Mouse (Mus musculus) lung, postnatal 4 days (tissue): ENCODE measurements around the gene Orai3.

Experiments
- DNase-seq, 2 experiments: peaks; one replicate each; pipeline ENCODE4 v3.0.0; 2021

Gene Orai3

DNA sequence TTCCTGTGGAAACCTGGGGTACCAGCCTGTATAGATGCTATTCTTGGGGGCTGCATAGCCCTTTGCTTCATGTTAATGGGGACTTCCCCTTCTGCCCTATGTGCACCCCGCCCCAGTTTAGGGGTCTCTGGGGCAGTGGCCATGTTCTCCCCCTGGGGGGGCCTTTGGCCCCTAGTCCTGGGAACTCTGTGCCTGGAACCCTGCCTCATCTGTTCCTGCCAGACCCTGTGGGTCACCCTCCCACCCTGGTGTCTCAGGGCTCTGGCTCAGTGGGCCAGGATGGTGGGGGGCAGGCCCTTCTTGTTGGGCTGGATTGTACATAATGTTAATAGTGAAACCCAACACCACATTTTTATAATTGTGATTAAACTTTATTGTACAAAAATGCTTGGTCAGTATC is 30.1 kb downstream of the Orai3 start:
- DNase-seq = peak in 1 of 2 experiments; percentile 20

- peak; percentile 93 to 96 for DNase-seq
Measured at GRCm38 (mm10) chr7:127800435-127801009, 30.9 kb downstream of the Orai3 start, which contains the start of gene Hsd3b7. Hsd3b7 (plus strand) TSS chr7:127800604.

DNA sequence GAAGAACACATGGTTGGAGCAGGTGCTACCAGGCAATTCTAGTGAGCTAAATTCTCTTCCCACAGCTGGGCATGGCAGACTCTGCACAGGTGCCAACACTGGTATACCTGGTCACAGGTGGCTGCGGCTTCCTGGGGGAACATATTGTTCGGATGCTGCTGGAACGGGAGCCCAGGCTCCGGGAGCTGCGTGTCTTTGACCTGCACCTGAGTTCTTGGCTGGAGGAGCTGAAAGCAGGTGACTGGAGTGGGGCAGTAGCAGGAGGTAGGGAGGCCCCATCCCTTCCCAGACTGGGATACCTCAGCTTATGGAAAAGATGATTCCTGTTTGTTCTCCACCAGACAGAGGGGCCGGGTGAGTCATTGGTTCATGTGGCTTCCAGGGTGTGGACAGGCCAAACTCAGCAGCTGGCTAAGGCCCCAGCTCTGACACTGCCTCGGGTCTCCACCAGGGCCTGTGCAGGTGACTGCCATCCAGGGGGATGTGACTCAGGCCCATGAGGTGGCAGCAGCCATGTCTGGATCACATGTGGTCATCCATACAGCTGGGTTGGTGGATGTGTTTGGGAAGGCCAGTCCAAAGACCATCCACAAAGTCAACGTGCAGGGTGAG is 31.5 kb downstream of the Orai3 start:
- DNase-seq = peak; percentile 17 to 39

DNA sequence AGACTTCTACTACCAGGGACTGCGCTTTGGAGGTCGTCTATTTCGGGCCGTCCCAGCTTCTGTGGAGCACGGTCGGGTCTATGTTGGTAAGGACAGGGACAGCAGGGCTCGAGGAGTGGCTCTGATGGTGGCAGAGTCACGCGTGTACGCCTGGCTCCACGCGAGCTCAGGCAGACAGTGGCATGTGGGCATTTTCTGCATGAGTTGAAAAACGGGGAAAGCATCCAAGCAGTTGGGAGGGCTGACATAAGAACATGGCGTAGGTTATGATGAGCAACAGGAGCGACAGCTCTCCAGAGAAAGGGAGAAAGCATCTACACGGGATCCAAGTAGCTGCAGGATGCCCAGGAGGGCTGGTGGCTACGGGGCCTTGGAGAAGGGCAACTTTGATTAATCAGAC is 32.7 kb downstream of the Orai3 start:
- DNase-seq = no peak

- DNase-seq = no peak
Measured at GRCm38 (mm10) chr7:127808821-127809220, 39.2 kb downstream of the Orai3 start.

DNA sequence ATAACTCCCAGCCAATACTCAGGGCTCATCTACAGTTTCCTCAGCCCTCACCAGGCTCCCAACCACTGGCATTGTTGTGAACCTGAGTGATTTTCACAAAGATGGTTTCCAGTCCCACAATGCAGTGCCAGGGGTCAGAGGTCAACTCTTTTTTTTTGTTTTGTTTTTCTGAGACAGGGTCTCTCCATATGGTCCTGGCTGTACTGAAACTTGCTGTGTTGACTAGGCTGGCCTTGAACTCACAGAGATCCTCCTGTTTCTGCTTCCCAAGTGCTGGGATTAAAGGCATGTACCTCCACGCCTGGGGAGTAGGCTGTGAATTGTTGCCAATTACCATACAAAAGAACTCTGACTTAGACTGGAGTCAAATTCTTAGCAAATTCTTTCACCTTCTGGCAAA is 40.2 kb downstream of the Orai3 start:
- no peak for DNase-seq

GRCm38 (mm10) chr7:127810650-127811049 is 41.0 kb downstream of the Orai3 start:
- no peak for DNase-seq

- DNase-seq = no peak
Measured at GRCm38 (mm10) chr7:127811240-127811639, 41.6 kb downstream of the Orai3 start.

DNA sequence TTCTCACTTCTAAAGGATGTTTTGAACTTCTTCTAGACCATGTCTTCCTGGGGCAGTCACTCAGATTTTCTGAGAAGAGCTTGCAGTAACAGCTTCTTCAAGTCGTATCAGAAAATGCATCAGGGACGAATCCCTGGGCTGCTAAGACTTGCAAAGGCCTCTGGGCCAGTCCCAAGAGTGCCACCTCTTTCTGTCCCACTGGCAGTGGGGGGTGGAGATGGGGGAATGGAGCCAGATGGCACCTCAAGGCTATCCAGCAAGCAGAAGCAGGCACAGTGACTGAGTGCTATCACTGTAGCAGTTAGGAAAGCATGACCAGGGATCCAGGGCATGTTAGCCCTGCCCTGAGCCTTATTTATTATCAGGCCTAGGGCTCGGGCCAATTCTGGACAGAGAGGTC is 42.7 kb downstream of the Orai3 start:
- no peak for DNase-seq

- DNase-seq = no peak
Measured at GRCm38 (mm10) chr7:127813821-127814220, 44.2 kb downstream of the Orai3 start.

DNA sequence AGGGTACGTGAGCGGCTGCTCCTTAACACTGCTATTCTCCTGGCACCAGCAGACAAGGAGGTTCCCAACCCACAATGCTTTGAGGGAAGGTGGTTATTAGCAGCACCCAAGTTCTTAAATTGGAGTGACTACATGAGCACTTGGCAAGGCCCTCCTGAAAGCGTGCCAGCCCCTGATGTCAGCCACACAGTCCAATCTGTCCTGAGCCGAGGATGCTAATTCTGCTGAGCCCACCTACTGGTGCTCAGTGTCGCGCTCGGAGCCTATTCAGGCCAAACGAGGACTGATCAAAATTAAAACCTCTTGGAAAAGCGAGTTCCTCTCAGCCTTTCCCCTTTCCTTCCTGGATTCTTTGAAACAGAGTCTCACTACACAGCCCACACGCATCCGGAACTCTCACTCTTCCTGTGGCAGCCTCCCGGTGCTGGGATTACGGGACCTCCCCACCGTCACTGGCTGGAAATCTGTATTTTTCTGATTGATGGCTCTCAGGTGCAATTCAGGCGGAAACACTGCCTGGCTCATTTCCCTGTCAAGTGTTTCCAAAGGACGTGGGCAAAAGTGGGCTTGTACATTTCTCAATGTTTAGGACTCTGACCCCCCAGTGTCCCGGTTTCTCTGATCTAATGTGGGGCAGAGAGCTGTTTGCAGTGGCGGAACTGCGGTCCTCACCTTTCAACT is 44.8 kb downstream of the Orai3 start:
- peak in 1 of 2 experiments; percentile 61 for DNase-seq

GRCm38 (mm10) chr7:127815116-127815665 is 45.6 kb downstream of the Orai3 start:
- DNase-seq = no peak

- peak; percentile 66 to 76 for DNase-seq
Measured at GRCm38 (mm10) chr7:127815954-127816821, 46.6 kb downstream of the Orai3 start.

- no peak for DNase-seq
Measured at GRCm38 (mm10) chr7:127817053-127817452, 47.4 kb downstream of the Orai3 start.

DNA sequence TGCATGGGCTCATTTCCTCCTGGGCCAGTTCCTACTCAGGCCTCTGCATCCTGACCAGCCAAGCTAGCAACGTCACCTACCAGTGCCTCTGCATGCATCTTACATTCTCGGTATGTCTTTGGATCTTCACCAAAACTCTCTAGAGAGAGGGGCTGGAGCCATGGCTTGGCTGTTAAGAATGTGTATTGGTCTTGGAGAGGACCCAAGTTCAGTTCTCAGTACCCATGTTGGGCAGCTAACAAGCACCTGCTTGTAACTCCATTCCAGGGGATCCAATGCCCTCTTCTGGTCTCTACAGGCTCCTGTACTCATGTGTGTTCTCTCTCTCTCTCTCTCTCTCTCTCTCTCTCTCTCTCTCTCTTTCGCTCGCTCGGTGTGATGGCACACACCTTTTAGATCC is 48.2 kb downstream of the Orai3 start:
- no peak for DNase-seq

GRCm38 (mm10) chr7:127820836-127821509 is 51.4 kb downstream of the Orai3 start:
- no peak for DNase-seq

DNA sequence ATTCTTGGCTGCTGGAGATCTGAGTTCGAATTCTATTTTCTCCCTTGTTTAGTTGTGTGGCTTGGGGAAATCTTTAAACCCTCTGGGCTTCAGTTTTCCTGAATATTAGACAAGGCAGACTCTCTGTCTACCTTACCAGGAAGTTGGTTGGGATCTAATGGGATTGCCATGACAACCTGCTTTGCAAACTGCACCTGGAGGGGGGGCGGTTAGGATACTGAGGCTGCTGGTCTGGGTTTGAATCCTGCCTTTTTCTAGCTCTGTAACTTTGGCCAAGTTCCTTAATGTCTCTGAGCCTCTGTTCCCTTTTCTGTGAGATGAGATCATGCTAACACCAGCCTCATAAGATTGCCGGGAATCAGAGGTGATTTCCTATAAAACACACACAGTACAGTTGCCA is 52.9 kb downstream of the Orai3 start:
- no peak for DNase-seq

DNA sequence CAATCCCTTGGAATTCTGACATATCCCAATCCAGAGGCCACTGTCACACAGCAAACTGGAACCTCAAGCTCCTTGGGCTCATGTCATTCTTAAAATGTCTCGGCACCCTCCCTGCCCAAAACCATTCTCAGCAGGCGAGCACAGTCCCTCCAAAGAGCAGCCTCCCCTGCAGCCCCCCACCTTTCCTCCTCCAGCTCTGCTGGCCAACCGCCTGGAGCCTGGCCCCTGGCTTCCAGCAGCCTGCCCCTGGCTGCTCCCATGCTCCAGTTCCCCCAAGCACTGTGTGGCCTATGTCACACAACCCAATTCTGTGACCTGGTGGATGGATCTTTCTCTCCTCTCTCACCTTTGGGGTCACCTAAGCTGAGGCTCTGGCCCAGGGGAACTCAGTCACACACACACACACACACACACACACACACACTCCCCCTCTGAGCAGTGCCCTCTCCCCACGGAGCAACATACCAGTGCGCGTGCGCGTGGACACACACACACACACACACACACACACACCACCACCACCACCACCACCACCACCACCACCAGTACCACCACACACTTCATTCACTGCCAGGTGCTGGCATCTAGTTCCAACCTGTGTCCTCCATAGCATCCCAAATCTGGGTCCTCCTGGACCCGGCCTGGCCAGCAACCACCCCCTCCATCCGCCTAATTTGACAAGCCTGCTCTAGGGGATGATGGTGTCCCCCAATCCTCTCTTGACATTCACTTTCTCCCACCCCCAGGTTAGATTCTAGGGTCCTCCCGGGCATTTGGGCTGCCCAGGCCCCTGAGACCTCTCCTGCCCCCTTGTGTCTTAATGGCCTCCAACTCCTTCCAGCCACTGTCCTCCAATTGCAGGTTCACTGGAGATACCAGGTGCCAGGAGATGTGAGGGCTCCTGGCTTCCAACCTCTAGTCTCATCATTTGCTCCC is 53.9 kb downstream of the Orai3 start:
- DNase-seq = no peak

DNA sequence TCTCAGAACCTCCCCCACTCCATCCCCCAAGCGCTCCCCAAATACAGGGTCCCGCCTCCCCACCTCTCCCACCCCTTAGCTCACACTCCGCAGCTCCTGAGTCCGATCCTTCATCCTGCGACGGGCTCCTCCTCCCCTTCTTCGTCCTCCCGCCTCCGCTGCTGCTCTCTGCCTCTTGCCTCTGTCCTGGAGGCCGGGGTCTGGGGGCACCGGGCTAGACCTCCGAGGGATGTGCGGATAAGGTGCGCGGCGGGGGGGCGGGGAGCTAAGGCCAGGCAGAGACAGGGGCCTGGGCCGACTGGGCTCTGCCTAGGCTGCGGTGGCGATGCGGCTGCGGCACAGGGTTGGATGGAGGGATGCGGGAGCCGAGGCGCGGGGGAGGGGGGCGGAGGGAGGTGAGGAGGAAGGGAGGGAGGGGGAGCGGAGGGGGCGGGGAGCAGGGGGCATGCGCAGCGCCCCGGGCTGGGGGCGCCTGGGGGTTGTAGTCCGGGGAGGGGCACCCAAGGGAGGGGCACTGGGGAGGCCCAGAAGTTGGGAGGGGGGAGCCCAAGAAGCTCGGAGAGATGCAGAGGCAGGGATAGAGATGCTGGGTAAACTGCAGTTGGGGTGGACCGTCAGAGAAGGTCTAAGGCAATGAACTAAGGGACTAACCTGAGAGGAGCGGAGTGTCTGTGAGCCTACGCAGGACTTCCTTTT is 54.7 kb downstream of the Orai3 start, which contains the start of the genes Stx4a and Stx1b:
Gene Stx4a (plus strand): TSS at position 119 of the 696 bp plus-strand sequence.
Gene Stx1b (minus strand): TSS at position 374 of the 696 bp plus-strand sequence.
- DNase-seq = no peak
